Mouse (Mus musculus): ENCODE results near the gene Rhoc.

The Rhoc gene

DNA sequence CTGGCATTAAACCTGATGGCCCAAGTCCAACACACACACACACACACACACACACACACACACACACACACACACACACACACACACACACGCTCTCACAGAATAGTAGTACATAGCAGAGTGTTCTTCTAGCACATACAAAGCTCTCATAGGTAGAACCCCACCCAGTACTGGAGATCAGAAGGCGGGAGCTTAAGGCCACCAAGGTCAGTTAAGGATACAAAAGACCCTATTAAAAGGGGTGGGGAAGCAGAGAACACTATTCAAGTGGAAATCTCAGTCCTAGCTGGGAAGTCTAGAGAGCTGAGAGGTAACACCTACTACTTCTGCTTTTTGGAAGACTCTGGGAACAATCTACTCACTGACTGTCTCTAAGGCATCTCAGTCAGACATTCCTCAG, 27.2 kb downstream of the Rhoc start:
- DNase-seq (ENCODE audit: low read depth, low spot score) = no peak

- no peak for DNase-seq (ENCODE audit: low read depth, low spot score)
Observed at GRCm38 (mm10) chr3:104816130-104816529, 28.0 kb downstream of the Rhoc start.

GRCm38 (mm10) chr3:104817481-104817990, 29.4 kb downstream of the Rhoc start:
- peak; percentile 63 for DNase-seq (ENCODE audit: low read depth, low spot score)

DNA sequence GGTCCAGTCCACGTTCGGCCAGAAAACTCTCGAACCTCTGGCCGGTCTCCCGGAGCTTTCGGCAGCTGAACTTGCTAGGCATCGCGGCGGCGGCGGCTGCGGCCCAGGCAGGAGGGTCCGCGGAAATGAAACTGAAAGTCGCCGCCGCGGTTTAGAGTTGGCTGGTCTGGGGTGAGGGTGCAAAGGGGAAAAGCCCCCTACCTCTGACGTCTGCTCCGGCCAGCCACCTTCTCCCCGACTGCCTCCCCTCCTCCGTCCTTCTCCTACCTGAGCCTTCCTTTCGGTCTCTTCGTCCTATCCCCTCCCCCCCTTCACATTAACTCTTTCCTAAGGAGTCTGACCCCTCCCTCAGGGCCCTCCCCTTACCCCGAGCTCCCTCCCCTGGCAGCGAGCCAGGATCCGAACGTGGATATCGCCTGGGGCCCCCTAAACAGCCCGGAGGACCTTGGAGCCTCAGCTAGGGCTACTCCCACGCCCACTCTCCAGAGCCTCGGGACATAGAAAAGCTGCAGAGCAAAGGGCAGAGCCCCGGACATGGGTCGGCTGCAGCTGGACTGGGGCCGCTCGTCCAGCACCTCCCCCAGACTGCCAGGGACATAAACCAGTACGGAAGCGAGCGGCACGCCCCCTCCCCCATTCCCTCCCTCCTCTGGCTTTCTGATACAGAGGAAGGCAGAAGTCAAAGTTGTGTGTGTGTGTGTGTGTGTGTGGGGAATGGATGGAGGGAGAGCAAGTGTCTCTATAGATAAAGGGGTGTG, 30.0 kb downstream of the Rhoc start, which contains the start of gene Mov10:
Gene Mov10, minus strand, starts transcription at position 573 of the 758 bp plus-strand sequence.
- DNase-seq (ENCODE audit: low read depth, low spot score) = peak; percentile 81

DNA sequence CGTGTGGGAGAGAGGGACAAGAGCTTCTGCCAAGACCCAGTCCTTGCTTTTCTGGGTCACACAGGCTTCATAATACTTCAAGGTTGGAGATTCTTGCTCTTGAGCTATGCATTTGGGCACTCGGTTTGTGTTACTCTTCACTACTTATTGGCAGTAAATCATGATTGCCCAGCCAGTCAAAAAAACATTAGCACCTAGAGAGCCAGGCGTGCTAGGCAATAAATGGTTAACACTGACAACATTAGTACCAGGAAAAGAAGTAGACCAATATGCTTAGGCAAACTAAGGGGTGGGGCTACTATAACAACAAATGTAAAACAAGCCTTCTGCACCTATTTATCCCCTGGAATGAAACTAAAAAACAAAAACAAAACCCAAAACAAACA, 30.6 kb downstream of the Rhoc start:
- no peak for DNase-seq (ENCODE audit: low read depth, low spot score)

GRCm38 (mm10) chr3:104820426-104820825, 32.3 kb downstream of the Rhoc start:
- DNase-seq (ENCODE audit: low read depth, low spot score) = no peak

DNA sequence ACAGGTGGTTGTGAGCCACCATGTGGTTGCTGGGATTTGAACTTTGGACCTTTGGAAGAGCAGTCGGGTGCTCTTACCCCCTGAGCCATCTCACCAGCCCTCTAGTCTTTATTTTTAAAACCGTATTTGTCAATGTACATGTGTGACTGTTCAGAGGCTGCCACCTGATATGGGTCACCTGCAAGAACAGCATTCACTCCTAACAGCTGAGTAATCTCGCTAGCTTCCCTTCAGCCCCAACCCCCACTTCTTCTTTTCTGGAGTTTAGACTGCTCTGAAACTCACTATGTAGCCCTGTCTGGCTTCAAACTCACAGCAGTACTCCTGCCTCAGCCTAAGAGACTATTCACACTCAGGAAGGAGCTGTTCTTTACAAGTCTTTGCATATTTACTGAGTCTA, 34.2 kb downstream of the Rhoc start:
- no peak for DNase-seq (ENCODE audit: low read depth, low spot score)

DNA sequence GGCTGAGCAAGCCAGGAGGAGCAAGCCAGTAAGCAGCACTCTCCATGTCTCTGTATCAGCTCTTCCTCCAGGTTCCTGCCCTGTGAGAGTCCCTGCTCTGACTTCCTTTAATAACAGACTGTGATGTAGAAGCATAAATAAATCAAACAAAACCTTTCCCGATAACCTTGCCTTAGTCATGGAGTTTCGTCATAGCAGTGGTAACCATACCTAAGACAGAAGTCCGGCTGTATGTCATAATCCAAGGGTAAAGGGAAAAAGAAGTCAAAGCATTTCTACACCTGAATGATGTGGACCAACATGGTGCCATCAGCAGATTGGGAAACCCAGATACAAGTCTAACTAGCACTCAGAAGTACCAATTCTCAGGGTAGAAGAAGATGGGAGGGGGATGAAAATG, 47.6 kb downstream of the Rhoc start:
- no peak for DNase-seq (ENCODE audit: low read depth, low spot score)

DNA sequence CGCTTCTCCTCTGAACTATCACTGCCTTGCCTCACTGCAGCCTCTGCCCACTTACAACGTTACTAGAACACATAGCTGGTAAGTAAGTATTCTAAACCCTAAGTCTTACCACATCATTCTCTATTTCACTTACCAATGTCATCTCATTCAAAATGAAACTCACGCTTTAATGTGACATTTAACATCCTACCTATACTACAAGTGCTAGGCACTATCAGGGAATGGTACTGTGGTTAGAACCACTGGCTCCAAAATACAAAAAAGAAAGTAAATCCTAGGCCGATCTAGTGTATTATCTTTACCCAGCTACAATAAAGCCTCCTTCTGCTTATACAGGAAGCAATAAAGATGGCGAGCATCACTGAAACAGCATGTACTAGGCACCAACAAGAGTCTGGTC, 52.9 kb downstream of the Rhoc start:
- no peak for DNase-seq (ENCODE audit: low read depth, low spot score)
